8 mouse cellular contexts compared by ENCODE assay signal in genomic region chr11:100893482-100893881, GRCm38 (mm10). TPM values are rescaled to one million over a fixed set of nuclear protein-coding genes. Genes with fewer than 3 reads are reported as not detected.
DNase-seq lines count a peak whose midpoint lies in the region; ATAC-seq and TF ChIP-seq lines count a peak whose summit lies in the region.

No protein-coding gene starts in this region.

- H3K4me1 ChIP-seq in forebrain, embryonic 11.5 days (replicated peaks; ENCODE audit: control insufficient read depth, insufficient read depth, low read length): no peaks in the 10 kb centered on the region; the same call in 1 of the 2 replicates
- H3K4me1 ChIP-seq in heart, embryonic 15.5 days (replicated peaks): peaks cover 29% of the 10 kb centered on the region
- peaks cover 9% of the 10 kb centered on the region for H3K4me1 ChIP-seq in liver, postnatal 0 days (ENCODE audit: insufficient read depth)

- no peaks in the 10 kb centered on the region for H3K27me3 ChIP-seq in forebrain, embryonic 11.5 days (ENCODE audit: control insufficient read depth, insufficient read depth, low read length)
- H3K27me3 ChIP-seq in heart, embryonic 15.5 days: no peaks in the 10 kb centered on the region
- no peaks in the 10 kb centered on the region for H3K27me3 ChIP-seq in liver, postnatal 0 days (ENCODE audit: insufficient read depth, low read length)

- WGBS in forebrain, embryonic 11.5 days: 13% methylated on average over 9 of the region's 9 CpGs
- 15% methylated on average over 9 of the region's 9 CpGs for WGBS in heart, embryonic 15.5 days
- WGBS in liver, postnatal 0 days (ENCODE audit: insufficient replicate concordance): 17% methylated on average over 9 of the region's 9 CpGs

- H3K9ac ChIP-seq in forebrain, embryonic 11.5 days (ENCODE audit: low read length): no peak overlapping the region
- H3K9ac ChIP-seq in heart, embryonic 15.5 days: no peak overlapping the region
- H3K9ac ChIP-seq in liver, postnatal 0 days (replicated peaks): no peak overlapping the region

- peak; percentile 100 for TF ChIP-seq CTCF in liver, postnatal 0 days (IDR thresholded peaks at IDR 0.05; ENCODE audit: low read depth)

- H3K36me3 ChIP-seq in forebrain, embryonic 11.5 days (ENCODE audit: control insufficient read depth, insufficient read depth, low read length): no peaks in the 10 kb centered on the region
- peaks cover 41% of the 10 kb centered on the region; the same call in 1 of the 2 replicates for H3K36me3 ChIP-seq in heart, embryonic 15.5 days
- H3K36me3 ChIP-seq in liver, postnatal 0 days (replicated peaks; ENCODE audit: insufficient read depth, low read length): peaks cover 66% of the 10 kb centered on the region

- H3K4me3 ChIP-seq in forebrain, embryonic 11.5 days (ENCODE audit: low read depth, low read length): no peak overlapping the region
- H3K4me3 ChIP-seq in heart, embryonic 15.5 days: no peak overlapping the region
- no peak overlapping the region for H3K4me3 ChIP-seq in liver, postnatal 0 days (ENCODE audit: low read depth, low read length)

- no peaks in the 10 kb centered on the region for H3K9me3 ChIP-seq in forebrain, embryonic 11.5 days (ENCODE audit: control insufficient read depth, low read length)
- no peaks in the 10 kb centered on the region for H3K9me3 ChIP-seq in heart, embryonic 15.5 days (replicated peaks)
- no peaks in the 10 kb centered on the region for H3K9me3 ChIP-seq in liver, postnatal 0 days (ENCODE audit: low read length)

- peak; percentile 88 for DNase-seq in ES-CJ7 (ENCODE audit: low read depth, low spot score)
- peak; percentile 75 for DNase-seq in c-Kit-negative CD71-positive TER-119-positive erythroid progenitor cells, embryonic 14.5 days (ENCODE audit: low read depth, low spot score)
- peak; percentile 92 for DNase-seq in forebrain, embryonic 11.5 days (ENCODE audit: low spot score)
- DNase-seq in kidney, postnatal 4 days: peak; percentile 93 to 94
- peak; percentile 92 for DNase-seq in liver, postnatal 0 days
- peak; percentile 88 for DNase-seq in ovary, postnatal 14 days (ENCODE audit: low spot score)
- DNase-seq in thymus, postnatal 10 days (ENCODE audit: low spot score in 2 of 2): peak; percentile 87 to 94

- H3K27ac ChIP-seq in forebrain, embryonic 11.5 days (ENCODE audit: low read depth, low read length): no peak overlapping the region
- no peak overlapping the region for H3K27ac ChIP-seq in heart, embryonic 15.5 days
- no peak overlapping the region for H3K27ac ChIP-seq in liver, postnatal 0 days (ENCODE audit: low read depth)

- peak overlapping the region; percentile 34; the same call in 1 of the 2 replicates for H3K4me2 ChIP-seq in forebrain, embryonic 11.5 days (ENCODE audit: low read depth, low read length, severe bottlenecking)
- H3K4me2 ChIP-seq in heart, embryonic 15.5 days: peak overlapping the region; percentile 31; the same call in 1 of the 2 replicates
- H3K4me2 ChIP-seq in liver, postnatal 0 days (ENCODE audit: low read depth, low read length): peak overlapping the region; percentile 45; the same call in 1 of the 2 replicates

- no peak for TF ChIP-seq EP300 in liver, postnatal 0 days (IDR thresholded peaks at IDR 0.05; ENCODE audit: low read depth)

- ATAC-seq in forebrain, embryonic 11.5 days (replicated peaks; ENCODE audit: low FRiP score): peak; percentile 33; the same call in 1 of the 2 replicates
- ATAC-seq in heart, embryonic 15.5 days (replicated peaks; ENCODE audit: insufficient number of reproducible peaks, insufficient read depth, low FRiP score, low read depth): peak; percentile 60; the same call in 1 of the 2 replicates
- ATAC-seq in liver, postnatal 0 days: peak; percentile 78

RNA-seq across cellular contexts. Expression of gene Stat5a, which starts 34.3 kb away (rescaled TPM):
- polyA plus RNA-seq in forebrain, embryonic 11.5 days (2014; fragmentation: Nextera tagmentation; extraction: Ambion mirVana): 1.3 and 1.5 TPM in 2 replicates
- polyA plus RNA-seq in heart, embryonic 15.5 days (2015; fragmentation: Nextera tagmentation; extraction: Ambion mirVana): 6.1 and 11.9 TPM in 2 replicates
- polyA plus RNA-seq in liver, postnatal 0 days (2015; fragmentation: Nextera tagmentation; extraction: Ambion mirVana): 4.7 and 6.0 TPM in 2 replicates

RNA-seq across cellular contexts. Expression of gene Stat5b, which starts 43.0 kb away (rescaled TPM):
- 18.7 and 19.1 TPM in 2 replicates for polyA plus RNA-seq in forebrain, embryonic 11.5 days (2014; fragmentation: Nextera tagmentation; extraction: Ambion mirVana)
- 25.3 and 34.6 TPM in 2 replicates for polyA plus RNA-seq in heart, embryonic 15.5 days (2015; fragmentation: Nextera tagmentation; extraction: Ambion mirVana)
- 15.4 and 16.4 TPM in 2 replicates for polyA plus RNA-seq in liver, postnatal 0 days (2015; fragmentation: Nextera tagmentation; extraction: Ambion mirVana)

RNA-seq across cellular contexts. Expression of gene Stat3, which starts 45.9 kb away (rescaled TPM):
- polyA plus RNA-seq in forebrain, embryonic 11.5 days (2014; fragmentation: Nextera tagmentation; extraction: Ambion mirVana): 26.2 and 27.8 TPM in 2 replicates
- 50.6 and 60.8 TPM in 2 replicates for polyA plus RNA-seq in heart, embryonic 15.5 days (2015; fragmentation: Nextera tagmentation; extraction: Ambion mirVana)
- polyA plus RNA-seq in liver, postnatal 0 days (2015; fragmentation: Nextera tagmentation; extraction: Ambion mirVana): 44.9 and 53.7 TPM in 2 replicates
